Mouse (Mus musculus) MEL (cell line): ENCODE measurements around the gene Ccdc83. TPM values are rescaled to one million over a fixed set of nuclear protein-coding genes. Genes with fewer than 3 reads are reported as not detected.

ENCODE experiments used
- DNase-seq: peaks from one replicate; pipeline ENCODE4 v3.0.0; 2011; ENCODE audit warnings: low read depth, low spot score
- H3K27ac ChIP-seq: 2 replicates; pipeline ENCODE4 v1.5.1; 2012; ENCODE audit warnings: low read depth, mild to moderate bottlenecking, control low read depth, low read length, moderate library complexity; ENCODE audit not compliant: control insufficient read depth
- H3K27me3 ChIP-seq, 2 experiments: fragments of 150-350 bp in 1 of 2; sonication (generic) in 1 of 2; 2 replicates each; pipeline ENCODE4 v1.6.1; 2012; ENCODE audit warnings: low read length in 2 of 2, mild to moderate bottlenecking in 2 of 2, improper control_type of control experiment in 1 of 2, moderate library complexity in 1 of 2; ENCODE audit not compliant: insufficient read depth in 2 of 2, control insufficient read depth in 1 of 2
- H3K36me3 ChIP-seq, 2 experiments: 2 replicates each; pipeline ENCODE4 v1.6.1; 2012 to 2014; ENCODE audit warnings: low read length in 2 of 2, improper control_type of control experiment in 1 of 2, inconsistent platforms in 1 of 2, mild to moderate bottlenecking in 1 of 2; ENCODE audit not compliant: insufficient read depth in 2 of 2, control insufficient read depth in 1 of 2
- H3K4me1 ChIP-seq, 2 experiments: fragments of 150-350 bp in 1 of 2; sonication (generic) in 1 of 2; 2 replicates each; pipeline ENCODE4 v1.6.1; 2012; ENCODE audit warnings: low read length in 2 of 2, improper control_type of control experiment in 1 of 2, mild to moderate bottlenecking in 1 of 2; ENCODE audit not compliant: insufficient read depth in 2 of 2, control insufficient read depth in 1 of 2
- H3K4me3 ChIP-seq, 2 experiments: fragments of 150-350 bp in 1 of 2; sonication (generic) in 1 of 2; 2 replicates each; pipeline ENCODE4 v1.5.1; 2012; ENCODE audit warnings: low read depth in 2 of 2, low read length in 2 of 2, mild to moderate bottlenecking in 2 of 2, moderate library complexity in 2 of 2, control low read depth in 1 of 2, improper control_type of control experiment in 1 of 2; ENCODE audit not compliant: control insufficient read depth in 1 of 2, insufficient read depth in 1 of 2
- H3K79me2 ChIP-seq: 2 replicates; pipeline ENCODE4 v1.6.1; 2012; ENCODE audit warnings: mild to moderate bottlenecking, low read length, moderate library complexity; ENCODE audit not compliant: control insufficient read depth, poor library complexity, insufficient read depth
- H3K9ac ChIP-seq: 2 replicates; pipeline ENCODE4 v1.6.1; 2012; ENCODE audit warnings: low read depth, mild to moderate bottlenecking, control low read depth, low read length, moderate library complexity; ENCODE audit not compliant: control insufficient read depth, poor library complexity, severe bottlenecking
- H3K9me3 ChIP-seq: fragments of 150-350 bp; sonication (generic); replicated peaks from 2 replicates; pipeline ENCODE4 v1.6.1; 2012; ENCODE audit warnings: mild to moderate bottlenecking, low read length, improper control_type of control experiment, moderate library complexity; ENCODE audit not compliant: insufficient read depth
- BHLHE40 ChIP-seq: IDR thresholded peaks from 2 replicates; pipeline ENCODE4 v1.6.1; 2012; ENCODE audit warnings: low read depth, mild to moderate bottlenecking, inconsistent platforms, low read length, improper control_type of control experiment, borderline replicate concordance
- CHD2 ChIP-seq: IDR thresholded peaks from 2 replicates; pipeline ENCODE4 v1.6.1; 2011; ENCODE audit warnings: low read length, improper control_type of control experiment
- E2F4 ChIP-seq: IDR thresholded peaks from 2 replicates; pipeline ENCODE4 v1.6.1; 2011; ENCODE audit warnings: low read depth, low read length, improper control_type of control experiment, borderline replicate concordance
- ELF1 ChIP-seq: IDR thresholded peaks from 2 replicates; pipeline ENCODE4 v1.6.1; 2014; ENCODE audit warnings: low read depth, mild to moderate bottlenecking, inconsistent platforms, low read length, improper control_type of control experiment, moderate library complexity
- ETS1 ChIP-seq: IDR thresholded peaks from 2 replicates; pipeline ENCODE4 v1.6.1; 2012; ENCODE audit warnings: low read depth, mild to moderate bottlenecking, inconsistent platforms, low read length, improper control_type of control experiment, moderate library complexity
- JUND ChIP-seq: IDR thresholded peaks from 2 replicates; pipeline ENCODE4 v1.6.1; 2011; ENCODE audit warnings: low read depth, mild to moderate bottlenecking, improper control_type of control experiment, low read length
- KAT2A ChIP-seq: conservative IDR thresholded peaks from 2 replicates; pipeline ENCODE4 v1.6.1; 2012; ENCODE audit warnings: low read depth, low read length, improper control_type of control experiment, inconsistent platforms
- MAX ChIP-seq: IDR thresholded peaks from 2 replicates; pipeline ENCODE4 v1.6.1; 2011; ENCODE audit warnings: low read length, improper control_type of control experiment
- MXI1 ChIP-seq: IDR thresholded peaks from 2 replicates; pipeline ENCODE4 v1.6.1; 2011; ENCODE audit warnings: mild to moderate bottlenecking, low read depth, low read length, improper control_type of control experiment
- MYB ChIP-seq: IDR thresholded peaks from 2 replicates; pipeline ENCODE4 v1.6.1; 2011; ENCODE audit warnings: mild to moderate bottlenecking, low read depth, low read length, improper control_type of control experiment
- NELFE ChIP-seq: IDR thresholded peaks from 2 replicates; pipeline ENCODE4 v1.6.1; 2011; ENCODE audit warnings: low read depth, low read length, improper control_type of control experiment
- POLR2A ChIP-seq, 2 experiments: IDR thresholded peaks; 2 replicates each; pipeline ENCODE4 v1.6.1; 2011 to 2012; ENCODE audit warnings: low read length in 2 of 2, mild to moderate bottlenecking in 2 of 2, control low read depth in 1 of 2, improper control_type of control experiment in 1 of 2, low read depth in 1 of 2, moderate library complexity in 1 of 2; ENCODE audit not compliant: control insufficient read depth in 1 of 2, insufficient read depth in 1 of 2, poor library complexity in 1 of 2
- RAD21 ChIP-seq: IDR thresholded peaks from 2 replicates; pipeline ENCODE4 v1.6.1; 2011; ENCODE audit warnings: mild to moderate bottlenecking, low read depth, low read length, improper control_type of control experiment
- RCOR1 ChIP-seq: IDR thresholded peaks from 2 replicates; pipeline ENCODE4 v1.6.1; 2012; ENCODE audit warnings: low read depth, mild to moderate bottlenecking, inconsistent platforms, low read length, improper control_type of control experiment
- SIN3A ChIP-seq: IDR thresholded peaks from 2 replicates; pipeline ENCODE4 v1.6.1; 2012; ENCODE audit warnings: low read length, improper control_type of control experiment, inconsistent platforms
- SMC3 ChIP-seq: IDR thresholded peaks from 2 replicates; pipeline ENCODE4 v1.6.1; 2011; ENCODE audit warnings: low read depth, low read length, improper control_type of control experiment
- TAL1 ChIP-seq: IDR thresholded peaks from 2 replicates; pipeline ENCODE4 v1.6.1; 2012; ENCODE audit warnings: mild to moderate bottlenecking, inconsistent platforms, low read length, moderate library complexity, mixed read lengths
- TBP ChIP-seq: IDR thresholded peaks from 2 replicates; pipeline ENCODE4 v1.8.0; 2011; ENCODE audit warnings: low read depth, low read length, improper control_type of control experiment
- ZKSCAN1 ChIP-seq: IDR thresholded peaks from 2 replicates; pipeline ENCODE4 v1.6.1; 2012; ENCODE audit warnings: low read depth, mild to moderate bottlenecking, inconsistent platforms, low read length, improper control_type of control experiment, moderate library complexity
- ZMIZ1 ChIP-seq: IDR thresholded peaks from 2 replicates; pipeline ENCODE4 v1.6.1; 2012; ENCODE audit warnings: low read depth, mild to moderate bottlenecking, inconsistent platforms, low read length, improper control_type of control experiment, moderate library complexity
- ZNF384 ChIP-seq: IDR thresholded peaks from 2 replicates; pipeline ENCODE4 v1.6.1; 2012; ENCODE audit warnings: low read depth, mild to moderate bottlenecking, inconsistent platforms, low read length, improper control_type of control experiment
- polyA plus RNA-seq, 2 experiments: library from polyadenylated mRNA; stranded (reverse) in 1 of 2; unstranded in 1 of 2; fragments of >175 nt in 1 of 2; fragments of >200 nt in 1 of 2; gene quantifications; 2 replicates each; pipeline versions ENCODE4 v1.2.1 to v1.2.4; 2012; ENCODE audit warnings: low replicate concordance in 2 of 2, low read depth in 1 of 2; ENCODE audit not compliant: insufficient read length in 2 of 2, insufficient read depth in 1 of 2, missing spikeins in 1 of 2
- total RNA-seq: library from RNA; depleted of rRNA; stranded (reverse); fragments of 300-350 nt; gene quantifications from 2 replicates; pipeline ENCODE4 v1.2.3, GENCODE M21; 2012

Ccdc83 gene
- total and polyA plus RNA-seq, 3 experiments: not detected

DNA sequence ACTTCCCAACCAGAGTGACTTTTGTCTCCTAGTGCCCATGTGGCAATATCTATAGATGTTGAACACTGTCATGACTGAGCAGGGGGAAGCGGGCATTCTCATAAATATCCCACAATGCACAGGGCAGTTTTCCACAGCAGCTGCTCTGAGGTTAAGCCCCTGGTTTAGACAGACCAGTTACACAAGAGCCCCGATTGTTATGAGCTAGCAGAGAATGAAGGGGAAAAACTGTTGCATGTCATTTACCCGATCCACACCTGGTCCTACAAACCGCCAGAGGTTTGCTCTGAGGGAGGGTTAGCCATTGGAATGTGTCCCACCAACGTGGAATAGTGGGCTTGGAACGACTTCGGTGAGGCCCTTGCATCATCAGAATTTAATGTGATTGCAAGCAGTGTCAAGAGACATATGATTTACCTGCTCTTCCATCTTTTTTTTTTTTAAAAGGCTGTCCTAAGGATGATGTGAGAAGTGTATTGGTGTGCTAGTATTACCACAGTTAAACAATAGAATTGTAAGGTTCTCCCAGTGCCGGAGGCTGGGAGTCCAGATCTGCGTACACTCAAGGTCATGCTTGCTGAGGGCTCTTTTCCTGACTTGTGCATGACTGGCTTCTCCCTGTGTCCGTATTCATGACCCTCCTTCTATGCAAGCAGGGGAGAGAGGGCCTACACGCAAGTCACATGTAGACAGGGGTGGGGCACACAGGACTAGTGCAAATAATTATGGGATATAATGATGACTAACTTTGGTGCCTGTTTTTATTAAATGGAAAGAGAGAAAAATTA, 16.4 kb upstream of the Ccdc83 start:
- TF ChIP-seq MXI1 (no peak), TBP (no peak), RAD21 (no peak), SMC3 (no peak), TAL1 (no peak), MYB (no peak), E2F4 (no peak), ZNF384 (no peak), POLR2A (IDR thresholded peaks at IDR 0.05; ENCODE audit: control insufficient read depth in 1 of 2, insufficient read depth in 1 of 2, low read depth in 1 of 2, low read length in 2 of 2, poor library complexity in 1 of 2) (no peak), MAX (no peak), CHD2 (no peak), BHLHE40 (no peak), KAT2A (no peak), ZKSCAN1 (no peak), ELF1 (no peak)
- Histone ChIP-seq H3K4me1 (no peaks in the 10 kb centered on the region), H3K9ac (no peak overlapping the region), H3K27me3 (peaks cover 0 to 5% of the 10 kb centered on the region in 2 experiments; a peak in 1 of 4 replicates), H3K9me3 (no peaks in the 10 kb centered on the region), H3K36me3 (no peaks in the 10 kb centered on the region), H3K79me2 (no peaks in the 10 kb centered on the region), H3K4me3 (no peak overlapping the region), H3K27ac (no peak overlapping the region)
- DNase-seq: no peak

DNA sequence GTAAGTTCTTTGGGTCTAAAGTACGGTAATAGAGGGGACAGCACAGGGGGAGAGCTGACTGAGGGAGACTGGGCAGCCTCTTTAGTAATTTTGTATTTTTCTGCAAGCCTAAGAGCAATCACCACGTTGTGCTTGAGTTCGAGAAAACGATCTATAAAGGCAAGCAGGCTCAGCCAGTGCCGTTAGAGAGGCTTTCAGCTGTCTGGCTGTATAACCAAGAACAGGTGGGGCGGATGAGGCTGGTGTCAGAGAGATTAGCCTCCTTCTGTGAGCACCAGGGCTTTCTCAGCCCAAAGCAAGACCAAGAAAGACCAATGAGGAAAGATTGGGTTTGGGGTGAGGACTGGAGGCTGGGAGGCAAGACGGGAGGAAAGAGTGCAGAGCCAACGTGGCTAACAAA, 15.3 kb upstream of the Ccdc83 start:
- H3K9ac ChIP-seq: no peak overlapping the region
- no peak for TF ChIP-seq ZMIZ1
- TF ChIP-seq JUND: no peak
- TF ChIP-seq BHLHE40: no peak
- no peak for TF ChIP-seq ETS1
- no peak for TF ChIP-seq RCOR1
- TF ChIP-seq NELFE: no peak
- TF ChIP-seq SIN3A: no peak
- H3K79me2 ChIP-seq: no peaks in the 10 kb centered on the region
- no peak overlapping the region for H3K27ac ChIP-seq
- H3K9me3 ChIP-seq: no peaks in the 10 kb centered on the region
- peaks cover 0 to 5% of the 10 kb centered on the region in 2 experiments; a peak in 1 of 4 replicates for H3K27me3 ChIP-seq
- H3K36me3 ChIP-seq: no peaks in the 10 kb centered on the region
- no peak for DNase-seq
- H3K4me3 ChIP-seq: no peak overlapping the region
- H3K4me1 ChIP-seq: no peaks in the 10 kb centered on the region
